Mouse (Mus musculus): Measurements from ENCODE around the gene Hist1h2ao.

DNA sequence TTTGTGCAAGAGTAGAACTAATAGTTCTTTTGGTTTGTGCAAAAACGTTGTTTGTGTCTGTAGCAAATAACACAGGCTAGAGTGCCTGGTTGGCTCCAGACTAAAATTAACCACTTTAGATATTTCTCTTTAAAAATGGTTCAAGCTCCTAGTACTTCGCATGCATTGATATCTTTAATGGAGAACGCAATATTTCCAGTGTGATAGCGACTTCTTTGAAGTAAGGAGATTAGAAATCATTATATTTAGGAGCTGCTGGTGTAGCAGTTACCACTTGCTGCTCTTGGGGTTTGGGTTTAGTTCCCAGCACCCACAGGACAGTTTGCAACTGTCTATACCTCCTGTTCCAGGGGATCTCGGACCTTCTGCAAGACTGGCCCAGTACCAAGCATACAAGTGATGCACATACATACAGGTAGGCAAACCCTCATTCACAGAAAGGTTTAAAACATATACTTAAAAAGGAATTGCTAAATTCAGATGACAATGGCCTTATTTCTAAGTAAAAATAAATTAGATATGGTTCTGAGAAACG lies 29.2 kb upstream of the Hist1h2ao start:
- TF ChIP-seq CTCF (IDR thresholded peaks at IDR 0.05; ENCODE audit: control insufficient read depth, insufficient read depth, low read length) (no peak), POLR2A (IDR thresholded peaks at IDR 0.05; ENCODE audit: borderline replicate concordance, control insufficient read depth, low read depth, low read length) (no peak)

Measured in bone marrow, adult 2 months (tissue).